Mouse (Mus musculus) adrenal gland, postnatal 14 days (tissue): ENCODE measurements around the gene Prkcb. TPM values are rescaled to one million over a fixed set of nuclear protein-coding genes. Genes with fewer than 3 reads are reported as not detected.

Source experiments
- DNase-seq: peaks from one replicate; pipeline ENCODE4 v3.0.0; 2021; ENCODE audit warnings: mixed read lengths
- total RNA-seq: library from RNA; stranded (reverse); gene quantifications from 2 replicates; pipeline ENCODE4 v1.2.3, GENCODE M21; 2021

Gene Prkcb
- total RNA-seq, 1 experiment from 2014 or later: 7.5 TPM

DNA sequence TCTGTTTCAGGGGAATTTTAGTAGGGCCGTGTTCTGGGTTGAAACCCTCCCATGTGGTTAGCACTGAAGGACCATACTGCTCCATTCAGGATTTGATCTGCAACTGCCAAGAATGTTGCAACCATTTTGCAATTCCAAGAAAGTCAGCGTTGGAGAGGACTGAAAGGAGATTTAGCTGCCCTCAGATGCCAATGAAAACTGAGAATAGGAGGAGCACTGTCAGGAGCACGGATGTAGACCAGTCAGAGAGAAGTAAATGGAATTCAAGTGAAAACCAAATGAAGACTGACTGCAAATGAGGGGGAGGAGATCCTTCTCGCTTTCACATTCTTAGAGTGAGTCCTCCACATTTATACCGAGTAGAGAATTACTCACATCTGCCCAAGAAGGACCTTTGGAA, 83.4 kb downstream of the Prkcb start:
- no peak for DNase-seq

DNA sequence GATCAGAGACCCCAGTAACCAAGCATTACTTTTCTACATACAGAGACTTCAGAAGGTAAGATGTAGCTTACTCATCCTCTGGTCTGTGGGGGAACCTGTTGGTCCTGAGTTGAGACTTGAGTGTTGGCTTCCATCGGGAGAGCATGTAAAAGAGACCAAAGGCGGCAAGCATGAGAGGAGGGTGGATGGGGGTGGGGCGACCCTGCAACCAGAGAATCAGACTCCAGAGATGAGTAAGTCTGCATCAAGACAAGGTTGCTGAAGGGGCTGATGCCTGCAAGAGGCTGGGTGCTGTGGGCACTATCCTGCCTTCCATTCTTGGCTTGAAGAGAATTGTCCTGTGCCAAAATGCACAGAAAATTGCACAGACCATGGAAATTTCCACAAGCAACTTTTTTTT, 83.8 kb downstream of the Prkcb start:
- no peak for DNase-seq

DNA sequence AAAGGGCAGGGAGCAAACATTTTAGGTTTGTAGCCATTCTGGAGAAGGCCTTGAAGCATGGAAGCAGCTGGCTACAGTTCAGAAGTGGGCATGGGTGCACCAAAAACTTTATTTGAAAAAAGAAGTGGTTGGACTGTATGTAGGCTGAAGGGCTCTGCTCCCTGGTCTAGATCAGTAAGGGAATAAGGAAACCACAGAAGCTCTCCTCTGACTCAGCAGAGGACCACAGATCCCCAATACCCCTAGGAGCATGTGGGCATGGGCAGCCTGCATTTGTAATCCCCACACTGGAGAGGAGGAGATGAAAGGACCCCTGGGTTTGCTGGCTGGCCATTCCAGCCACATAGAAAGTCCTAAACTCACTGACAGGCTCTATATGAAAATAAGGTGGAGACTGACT, 88.3 kb downstream of the Prkcb start:
- no peak for DNase-seq

DNA sequence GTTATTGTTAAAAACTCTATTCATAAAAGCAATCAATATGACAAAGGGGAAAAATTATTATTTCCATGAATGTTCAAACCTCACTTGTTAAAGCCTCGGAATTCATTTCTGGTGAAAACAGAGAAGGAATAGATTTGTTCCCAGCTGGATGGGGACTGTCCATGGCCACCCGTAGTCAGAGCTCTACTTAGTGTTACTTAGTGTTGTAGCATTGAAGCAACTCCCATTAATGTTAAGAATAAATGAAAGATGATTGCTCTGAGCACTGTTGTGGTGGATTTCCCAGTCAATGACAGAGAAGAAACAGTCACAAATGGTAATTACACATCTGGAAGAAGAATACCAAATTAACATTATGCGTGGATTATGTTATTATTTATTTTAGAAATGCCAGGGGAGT, 89.4 kb downstream of the Prkcb start:
- no peak for DNase-seq

DNA sequence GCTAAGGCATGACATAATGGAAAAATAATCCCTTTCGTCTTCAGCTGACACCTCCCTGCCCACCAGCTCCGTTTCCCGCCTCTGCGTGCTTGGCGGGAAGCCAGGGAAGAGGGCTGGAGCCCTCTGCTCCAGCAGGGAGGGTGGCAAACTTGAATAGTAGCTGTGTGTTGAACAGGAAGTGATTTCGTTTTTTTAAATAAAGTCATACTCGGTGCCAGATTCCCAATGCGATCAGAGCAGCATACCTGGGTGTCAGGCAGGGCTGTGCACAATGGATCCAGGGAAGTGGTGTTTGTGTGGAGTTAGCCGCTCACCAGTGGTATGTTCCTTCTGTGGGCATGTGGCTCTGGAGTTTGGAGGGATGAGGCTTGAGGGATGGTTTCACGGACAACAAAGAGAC, 89.9 kb downstream of the Prkcb start:
- peak; percentile 37 for DNase-seq

DNA sequence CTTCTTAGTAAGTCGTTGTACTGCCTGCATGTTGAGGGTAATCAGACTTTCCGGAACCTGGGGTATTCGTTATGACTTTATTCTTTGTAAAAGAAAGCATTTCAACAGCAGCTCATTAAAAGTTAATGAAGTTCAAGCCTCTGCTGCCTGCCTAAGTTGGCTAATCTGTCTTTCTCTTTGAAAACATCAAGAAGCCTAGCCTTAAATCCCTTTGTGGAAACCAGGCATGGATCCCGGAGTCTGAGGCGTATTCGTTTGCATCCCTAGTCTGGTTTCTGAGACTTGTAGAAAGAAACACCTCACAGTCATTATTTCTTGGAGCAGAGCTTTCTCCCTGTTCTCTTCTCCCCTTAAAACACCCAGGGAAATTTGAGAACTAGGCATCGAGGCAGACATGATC, 90.7 kb downstream of the Prkcb start:
- DNase-seq: no peak

DNA sequence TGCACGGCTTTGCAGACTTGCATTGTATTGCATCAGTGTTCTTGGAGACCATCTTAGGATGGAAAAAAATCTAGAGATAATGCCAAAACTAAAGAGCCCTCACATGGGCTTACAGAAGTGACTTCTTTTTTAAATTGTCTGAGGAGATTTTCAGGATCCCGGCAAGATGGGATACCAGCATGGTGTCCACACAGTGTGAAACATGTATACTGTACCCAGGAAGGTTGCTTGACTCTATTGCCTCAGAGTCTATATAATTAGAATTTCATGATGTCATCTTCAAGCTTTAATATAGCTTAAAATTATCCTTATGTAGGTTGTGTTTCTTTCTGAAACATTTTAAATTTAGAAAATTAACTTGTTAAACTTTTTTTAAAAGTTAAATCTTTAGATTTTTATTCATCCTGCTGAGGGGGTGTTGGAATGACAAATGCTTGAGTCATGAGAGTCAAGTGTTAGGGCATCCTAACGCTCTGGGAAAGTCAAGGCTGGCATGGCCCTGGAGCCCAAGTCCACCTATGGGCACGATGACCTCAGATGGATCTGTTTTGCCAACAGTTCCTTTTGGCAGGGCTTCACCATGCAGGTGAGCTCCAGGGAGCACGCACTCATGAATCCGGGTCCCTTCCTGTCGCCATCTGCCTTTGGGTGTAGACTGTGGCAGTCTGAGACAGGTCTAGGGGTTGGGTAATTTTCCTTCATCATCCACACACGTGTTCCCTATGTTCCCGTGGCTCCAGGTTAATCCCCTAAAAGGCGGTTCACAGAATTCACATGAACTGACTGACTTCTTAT, 92.0 kb downstream of the Prkcb start:
- DNase-seq: no peak

DNA sequence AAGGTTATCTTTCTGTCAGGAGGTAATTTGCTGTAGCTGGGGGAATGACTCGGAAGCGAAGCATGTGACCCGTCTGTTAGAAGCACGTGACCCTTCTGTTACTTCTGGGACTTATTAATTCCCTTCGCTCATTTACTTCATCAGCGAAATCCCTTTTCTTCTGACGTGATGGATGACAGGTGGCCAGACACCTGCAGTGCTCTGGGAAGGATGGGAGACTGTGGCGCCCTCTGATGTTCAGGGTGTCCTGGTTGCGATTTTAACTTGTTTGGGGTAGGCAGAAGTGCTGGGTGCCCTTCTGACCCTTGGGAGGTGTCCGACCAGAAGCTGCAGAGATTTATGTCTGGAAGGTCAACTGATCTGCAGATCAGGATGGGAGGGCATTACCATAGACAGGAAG, 93.0 kb downstream of the Prkcb start:
- DNase-seq: no peak

DNA sequence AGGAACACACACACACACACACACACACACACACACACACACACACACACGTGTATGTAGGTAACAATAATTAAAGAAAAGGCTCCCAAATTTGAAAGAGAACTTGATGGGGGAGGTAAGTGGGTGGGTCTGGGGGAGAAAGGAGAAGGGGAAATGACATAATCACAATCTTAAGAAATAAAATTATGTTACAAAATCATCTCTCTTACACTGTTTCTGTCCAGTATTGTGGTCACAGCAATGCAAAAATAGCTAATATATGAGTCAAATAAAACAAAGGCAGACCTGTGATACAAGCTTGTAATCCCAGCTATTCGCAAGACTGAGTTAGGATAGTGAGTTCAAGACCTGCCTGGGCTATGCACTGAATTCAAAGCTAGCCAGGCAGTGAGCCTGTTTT, 94.7 kb downstream of the Prkcb start:
- no peak for DNase-seq

DNA sequence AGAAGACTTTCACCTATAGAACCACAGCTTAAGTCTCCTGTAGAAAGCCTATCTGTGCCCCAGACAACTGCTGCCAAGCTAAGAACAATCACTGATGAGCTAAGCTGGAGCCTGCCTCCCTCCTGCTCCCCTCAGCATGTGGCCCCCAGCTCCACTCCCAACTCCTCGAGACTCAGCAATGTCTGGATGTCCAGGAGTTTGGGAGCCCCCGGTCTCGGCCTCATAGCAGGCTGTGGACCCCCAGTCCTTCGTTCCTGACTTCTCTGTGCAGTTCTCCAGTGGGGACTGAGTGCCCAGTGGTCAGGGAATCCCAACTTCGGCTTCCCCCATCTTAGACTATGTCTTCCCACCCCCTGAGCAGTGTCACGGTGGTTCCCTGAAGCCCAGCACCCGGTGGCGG, 96.3 kb downstream of the Prkcb start:
- no peak for DNase-seq

DNA sequence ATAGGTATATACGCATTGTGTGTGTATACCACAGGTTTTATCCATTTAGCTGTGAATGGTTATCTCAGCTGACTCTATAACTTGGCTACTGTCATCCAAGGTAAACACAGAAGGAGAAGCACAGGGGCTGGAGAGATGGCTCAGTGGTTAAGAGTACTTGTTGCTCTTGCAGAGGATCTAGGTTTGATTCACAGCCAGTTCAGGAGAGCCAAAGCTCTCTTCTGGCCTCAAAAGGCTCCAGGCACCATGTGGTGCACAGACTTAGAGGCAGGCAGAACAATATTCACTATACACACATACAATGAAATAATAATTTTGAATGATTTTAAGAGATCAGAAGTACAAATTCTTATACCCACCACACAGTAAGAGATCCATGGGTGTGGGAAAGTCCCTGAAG, 98.0 kb downstream of the Prkcb start:
- DNase-seq: no peak

DNA sequence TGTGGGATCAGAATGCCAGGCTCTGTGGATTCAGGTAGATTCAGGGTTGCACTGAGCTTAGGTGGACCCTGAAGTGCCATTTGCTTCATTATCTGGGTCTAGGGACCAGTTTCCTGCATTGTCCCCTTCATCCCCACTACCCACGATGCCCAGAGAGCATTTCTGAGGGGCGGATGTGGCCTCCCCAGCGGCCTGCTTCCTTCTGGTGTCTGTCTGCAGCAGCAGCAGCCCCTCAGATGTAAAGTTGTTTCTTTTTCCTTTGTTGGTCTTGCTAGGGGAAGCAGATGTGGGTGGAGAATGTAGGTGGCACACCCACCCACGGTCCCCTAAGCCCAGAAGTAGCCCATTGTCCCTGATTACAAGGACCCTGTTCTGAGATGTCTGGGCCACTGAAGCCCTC, 99.3 kb downstream of the Prkcb start:
- no peak for DNase-seq

DNA sequence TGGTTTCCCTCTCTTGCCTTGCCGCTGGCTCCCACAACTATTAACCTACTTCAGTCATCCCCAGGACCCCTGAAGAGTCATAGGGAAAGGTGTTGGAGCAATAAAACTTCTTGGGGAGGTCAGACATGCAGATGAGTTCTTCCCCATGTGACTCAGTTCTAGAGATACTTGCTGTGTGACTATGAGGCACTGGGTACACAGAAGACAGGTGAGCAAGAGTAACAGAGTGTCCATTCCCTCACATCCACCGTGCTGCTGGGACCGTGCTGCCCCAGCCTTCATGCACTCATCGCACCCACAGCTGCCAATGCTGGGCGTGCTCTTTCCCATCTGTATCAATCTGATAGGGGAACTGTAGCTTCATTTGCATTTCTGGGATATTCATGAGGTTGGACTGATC, 100.3 kb downstream of the Prkcb start:
- no peak for DNase-seq

DNA sequence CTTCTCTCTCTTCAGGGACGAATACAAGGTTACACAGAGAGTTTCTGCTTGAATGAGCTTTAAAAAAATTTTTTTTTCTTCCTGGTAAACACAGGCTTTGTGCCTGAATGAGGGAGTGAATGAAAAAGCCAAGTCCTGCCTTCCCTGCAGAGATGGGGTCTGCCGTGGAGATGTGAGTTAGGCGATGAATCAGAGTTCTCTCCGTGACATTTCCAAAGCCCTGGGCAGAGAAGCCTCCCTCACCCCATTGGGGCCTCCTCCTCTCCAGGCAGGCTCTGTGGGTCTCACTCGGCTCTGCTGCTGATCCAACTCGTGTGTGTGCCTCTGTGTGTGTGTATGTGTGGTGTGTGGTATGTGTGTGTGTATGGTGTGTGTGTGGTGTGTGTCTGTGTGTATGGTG, 101.1 kb downstream of the Prkcb start:
- peak; percentile 28 for DNase-seq

DNA sequence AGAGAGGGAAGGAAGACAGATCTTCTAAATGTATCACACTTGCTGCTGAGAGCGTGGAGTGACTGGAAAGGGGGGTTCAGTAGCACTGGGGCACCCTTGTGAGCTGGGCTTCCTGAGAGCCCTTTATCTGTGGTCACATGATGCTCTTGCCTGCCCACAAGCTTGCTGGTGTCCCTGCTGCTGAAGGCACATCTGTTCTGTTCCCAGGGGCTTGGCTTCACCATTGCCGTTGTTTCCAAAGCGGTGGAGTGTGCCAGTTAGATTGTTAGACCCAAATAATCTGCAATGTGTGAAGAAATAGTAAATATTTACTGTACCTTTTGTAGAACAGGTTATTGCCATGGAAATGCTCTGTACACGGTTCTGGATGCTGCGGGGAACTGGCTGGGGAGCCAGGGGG, 101.6 kb downstream of the Prkcb start:
- no peak for DNase-seq

DNA sequence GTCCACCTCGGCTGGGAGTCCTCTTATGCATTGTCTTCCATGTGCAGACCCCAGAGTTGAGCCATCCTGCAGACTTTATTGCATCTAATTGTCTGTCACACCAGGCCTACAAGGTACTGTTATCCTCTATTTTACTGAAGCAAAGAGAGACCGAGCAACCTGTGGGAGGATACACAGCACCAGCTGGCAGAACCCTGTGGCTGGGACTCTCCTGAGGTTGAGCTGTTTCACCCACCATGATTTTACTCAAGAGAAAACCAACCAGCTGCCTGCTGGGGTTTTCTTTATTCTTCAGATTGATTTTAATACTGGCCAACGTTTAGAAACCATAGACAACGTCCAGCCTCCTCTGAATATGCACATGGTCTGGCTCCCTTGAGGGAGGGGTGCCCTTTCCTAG, 102.1 kb downstream of the Prkcb start:
- DNase-seq: no peak

DNA sequence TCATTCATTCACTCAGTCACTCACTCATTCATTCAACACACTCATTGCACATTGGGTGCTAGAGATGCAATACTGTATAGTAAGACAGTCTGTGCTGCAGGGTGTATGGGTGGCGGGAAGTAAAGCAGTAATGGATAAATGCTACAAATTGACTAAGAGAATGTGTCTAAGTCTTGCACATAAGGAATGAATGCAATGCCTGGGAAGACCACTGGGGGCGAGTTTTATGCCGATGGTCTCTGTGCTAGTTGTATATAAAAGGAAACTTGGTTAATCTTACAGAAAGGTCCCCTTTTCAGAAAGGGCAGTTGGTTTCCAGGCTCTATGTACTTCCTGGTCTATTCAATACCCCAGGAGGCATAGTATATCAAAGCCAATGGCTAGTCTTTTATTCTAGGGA, 102.8 kb downstream of the Prkcb start:
- no peak for DNase-seq

DNA sequence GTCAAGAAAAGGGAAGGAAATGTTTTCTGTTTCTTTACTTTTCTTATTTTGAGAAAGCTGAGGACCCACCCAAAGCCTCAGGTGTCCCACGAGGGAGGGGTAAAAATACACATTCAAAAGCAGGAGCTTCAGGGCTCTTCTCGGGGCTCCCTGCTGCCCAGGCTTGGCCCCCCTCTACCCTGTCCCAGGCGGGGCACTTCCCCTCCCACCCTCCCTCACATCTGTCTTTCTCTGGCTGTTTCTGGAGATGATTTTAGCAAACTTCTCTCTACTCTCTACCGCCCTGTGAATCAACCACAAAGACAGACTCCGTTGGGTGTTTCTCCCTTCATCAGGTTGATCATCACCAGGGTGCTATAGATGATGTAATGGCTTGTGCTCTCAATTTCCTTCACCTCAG, 105.4 kb downstream of the Prkcb start:
- no peak for DNase-seq

DNA sequence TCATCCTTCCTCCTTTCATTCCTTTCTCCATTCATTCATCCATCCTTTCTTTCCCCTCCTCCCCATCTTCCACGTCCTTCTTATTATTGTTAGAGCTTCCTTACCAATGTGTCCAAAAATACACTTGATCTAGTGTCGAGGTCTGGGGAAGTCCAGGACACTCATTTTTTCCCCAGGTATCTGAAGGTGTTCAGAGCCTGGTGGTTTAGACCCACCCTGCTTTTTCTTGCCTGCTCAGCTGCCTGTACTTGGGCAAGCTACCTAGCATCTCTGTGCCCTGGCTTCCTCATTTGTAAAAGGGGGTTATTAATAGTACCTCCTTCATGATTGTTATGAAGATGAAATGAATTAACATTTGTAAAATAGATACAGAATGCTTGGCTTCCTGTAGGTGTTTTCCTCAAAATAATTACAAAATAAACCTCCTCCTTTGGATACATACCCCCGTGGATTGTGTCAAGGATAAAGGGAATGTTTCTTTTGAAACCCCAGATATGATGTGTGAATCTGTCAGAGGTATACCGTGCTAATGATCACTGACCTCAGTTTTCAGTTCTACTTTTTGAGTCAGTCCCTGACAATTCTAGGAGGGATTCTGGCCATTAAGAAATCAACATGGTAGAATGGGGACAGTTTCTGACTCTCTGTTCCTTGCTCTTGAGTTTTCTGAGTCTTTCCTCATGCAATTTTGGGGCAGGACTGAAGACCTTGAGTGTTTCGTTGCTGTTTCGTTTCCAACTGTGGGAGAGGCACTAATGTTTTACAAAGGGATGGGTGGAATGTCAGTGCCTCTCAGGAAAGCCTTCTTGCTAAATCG, 106.8 kb downstream of the Prkcb start:
- DNase-seq: no peak

DNA sequence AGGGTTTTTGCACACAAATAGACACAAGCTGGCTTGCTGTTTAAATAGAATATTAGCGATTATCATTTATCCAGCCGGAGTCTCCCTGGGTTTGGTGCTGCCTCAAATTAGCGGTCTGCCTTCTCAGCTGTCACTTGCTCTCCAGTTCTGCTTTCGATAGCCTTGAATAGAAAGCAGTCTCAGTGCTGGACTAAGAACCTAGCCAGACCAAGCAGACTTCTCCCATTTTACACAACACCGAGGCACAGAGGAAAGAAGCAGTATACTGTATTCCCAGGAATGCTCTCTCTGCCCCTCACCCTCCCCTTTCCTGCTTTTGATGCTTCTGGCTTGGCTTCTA, 107.4 kb downstream of the Prkcb start:
- DNase-seq: no peak

DNA sequence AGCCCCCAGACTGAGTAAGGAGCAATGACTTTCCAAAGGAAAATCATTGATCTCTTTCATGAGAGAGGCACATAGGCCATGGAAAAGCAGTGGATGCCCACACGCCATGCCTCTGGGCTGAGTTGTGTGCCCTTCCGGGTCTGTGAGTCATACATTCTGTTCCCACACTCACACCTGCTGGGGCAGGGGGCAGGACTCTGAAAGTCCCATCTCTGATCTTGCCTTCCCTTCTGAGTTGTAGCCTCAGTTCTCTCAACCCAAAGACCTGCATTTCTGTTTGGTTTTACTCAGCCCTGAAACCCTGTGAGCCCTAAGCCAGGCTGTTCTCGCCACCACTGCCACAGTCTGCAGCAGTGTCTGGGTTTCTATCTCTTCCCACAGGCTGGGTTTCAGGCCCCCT, 109.1 kb downstream of the Prkcb start:
- no peak for DNase-seq

DNA sequence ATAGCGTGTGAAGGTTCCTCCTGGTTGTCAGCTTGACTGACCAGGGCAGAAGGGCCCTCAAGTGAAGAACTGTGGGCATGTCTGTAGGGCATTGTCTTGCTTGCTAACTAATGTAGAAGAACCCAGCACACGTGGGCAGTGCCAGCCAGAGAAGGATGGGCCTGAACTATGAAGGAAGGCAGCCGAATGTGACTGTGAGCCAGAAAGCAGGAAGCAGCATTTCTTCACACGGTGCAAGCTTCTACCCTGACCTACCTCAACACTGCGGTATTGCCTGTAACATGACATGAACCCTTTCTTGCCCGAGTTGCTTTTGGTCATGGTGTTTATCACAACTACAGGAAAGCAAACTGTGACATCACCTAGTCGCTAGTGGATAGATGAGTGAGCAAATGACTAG, 113.5 kb downstream of the Prkcb start:
- DNase-seq: no peak

DNA sequence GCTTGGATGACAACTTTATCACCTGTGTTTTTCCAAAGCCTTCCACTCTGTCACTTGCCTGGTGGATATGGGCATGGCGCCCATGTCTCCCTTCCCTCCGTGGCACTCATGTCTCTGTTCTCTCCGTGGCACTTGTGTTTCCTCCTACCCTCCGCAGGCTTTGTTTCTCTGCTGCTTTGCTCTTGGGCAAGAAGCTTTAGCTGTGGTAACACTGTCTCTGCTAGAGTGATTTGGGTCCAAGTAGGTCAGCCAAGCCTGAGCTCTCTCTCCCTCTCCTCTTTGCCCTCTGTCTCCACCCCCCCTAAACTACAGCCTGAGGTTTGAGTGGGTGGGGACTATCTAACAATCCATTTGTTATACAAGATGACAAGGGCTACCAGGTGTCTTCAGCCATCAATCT, 114.8 kb downstream of the Prkcb start:
- DNase-seq: no peak
